Mouse (Mus musculus) kidney, embryonic 15.5 days (tissue): ENCODE data around the gene Fbxo21. TPM values are rescaled to one million over a fixed set of nuclear protein-coding genes. Genes with fewer than 3 reads are reported as not detected.

Source experiments
- ATAC-seq: fragments of 200-750 bp; cut with Nextera tagmentation; replicated peaks from 2 replicates; pipeline ENCODE4 v1.8.0; 2017; ENCODE audit warnings: moderate TSS enrichment; ENCODE audit not compliant: low FRiP score
- H3K27ac ChIP-seq: fragments of 300-500 bp; sonication (generic); 2 replicates; pipeline ENCODE4 v1.5.1; 2015; ENCODE audit warnings: mild to moderate bottlenecking, inconsistent platforms
- H3K27me3 ChIP-seq: fragments of 300-500 bp; sonication (generic); 2 replicates; pipeline ENCODE4 v1.6.1; 2015; ENCODE audit warnings: inconsistent platforms
- H3K36me3 ChIP-seq: fragments of 300-500 bp; sonication (generic); 2 replicates; pipeline ENCODE4 v1.6.1; 2015; ENCODE audit warnings: inconsistent platforms
- H3K4me1 ChIP-seq: fragments of 300-500 bp; sonication (generic); 2 replicates; pipeline ENCODE4 v1.6.1; 2015; ENCODE audit warnings: inconsistent platforms
- H3K4me2 ChIP-seq: fragments of 300-500 bp; sonication (generic); 2 replicates; pipeline ENCODE4 v1.6.1; 2015; ENCODE audit warnings: moderate library complexity, mild to moderate bottlenecking, inconsistent platforms
- H3K4me3 ChIP-seq: fragments of 300-500 bp; sonication (generic); replicated peaks from 2 replicates; pipeline ENCODE4 v1.5.1; 2015; ENCODE audit warnings: mild to moderate bottlenecking, inconsistent platforms
- H3K9ac ChIP-seq: fragments of 300-500 bp; sonication (generic); 2 replicates; pipeline ENCODE4 v1.6.1; 2015; ENCODE audit warnings: mild to moderate bottlenecking, inconsistent platforms
- H3K9me3 ChIP-seq: fragments of 300-500 bp; sonication (generic); replicated peaks from 2 replicates; pipeline ENCODE4 v1.6.1; 2016; ENCODE audit warnings: inconsistent platforms
- WGBS: fragments of 180-500 bp; shearing (Covaris S2); methylation state at CpG from one replicate; pipeline ENCODE4 v1.1.7; 2015; ENCODE audit warnings: mixed read lengths; 5-methylcytosine and 5-hydroxymethylcytosine counted together
- polyA plus RNA-seq: library from polyadenylated mRNA; unstranded; fragments of >200 nt; fragmentation: Nextera tagmentation; extraction: Ambion mirVana; gene quantifications from 2 replicates; pipeline ENCODE4 v1.2.1, GENCODE M21; 2015

Gene Fbxo21
- polyA plus RNA-seq, 1 experiment from 2014 or later = 78.9 TPM

DNA sequence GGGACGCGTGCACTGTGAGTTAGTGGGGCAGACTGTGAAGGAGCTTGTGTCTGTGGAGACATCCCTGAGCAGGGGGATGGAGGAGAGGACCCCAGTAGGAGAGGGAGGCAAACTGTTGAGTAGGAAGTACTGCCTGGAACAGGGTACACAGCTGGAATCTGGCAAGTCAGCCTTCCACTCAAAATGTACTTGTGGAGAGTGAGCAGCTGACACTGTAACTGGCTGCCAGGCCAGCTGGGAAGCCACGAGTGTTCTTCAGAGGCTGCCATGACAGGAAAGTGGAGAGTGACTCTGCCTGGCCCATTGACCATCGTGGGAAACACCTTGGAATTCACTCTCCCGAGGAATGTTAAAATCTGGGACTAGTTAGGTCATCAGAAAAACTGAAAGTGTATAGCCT, 5.4 kb downstream of the Fbxo21 start:
- ATAC-seq = no peak
- Histone ChIP-seq H3K27me3 (no peaks in the 10 kb centered on the region), H3K4me2 (no peak overlapping the region), H3K36me3 (peaks cover 77% of the 10 kb centered on the region), H3K4me3 (no peak overlapping the region), H3K27ac (no peak overlapping the region), H3K4me1 (peaks cover 30% of the 10 kb centered on the region), H3K9me3 (no peaks in the 10 kb centered on the region), H3K9ac (no peak overlapping the region)
- WGBS = 85% methylated on average over 5 of the region's 5 CpGs

DNA sequence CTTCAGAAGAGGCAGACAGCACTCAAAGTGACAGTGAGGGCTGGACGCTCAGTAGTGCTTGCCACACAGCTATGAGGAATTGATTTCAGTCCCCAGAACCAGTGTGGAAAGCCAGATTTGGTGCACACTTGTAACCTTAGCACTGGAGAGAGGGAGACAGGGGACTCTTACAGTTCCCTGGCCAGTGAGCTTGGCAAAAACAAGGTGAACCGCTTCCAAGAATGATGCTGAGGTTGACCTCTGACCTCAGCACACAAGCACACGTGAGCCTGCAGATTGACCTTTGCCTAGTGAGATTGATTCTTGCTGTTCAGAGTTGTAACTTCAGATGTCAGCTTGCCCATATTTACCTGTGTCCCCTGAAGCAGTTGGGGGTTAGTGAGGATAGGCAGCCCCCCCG, 9.8 kb downstream of the Fbxo21 start:
- H3K4me2 ChIP-seq = no peak overlapping the region
- ATAC-seq = no peak
- H3K27ac ChIP-seq = no peak overlapping the region
- H3K9me3 ChIP-seq = no peaks in the 10 kb centered on the region
- no peaks in the 10 kb centered on the region for H3K4me1 ChIP-seq
- 55% methylated on average over 4 of the region's 4 CpGs for WGBS
- no peaks in the 10 kb centered on the region for H3K27me3 ChIP-seq
- H3K4me3 ChIP-seq = no peak overlapping the region
- H3K36me3 ChIP-seq = peaks cover 100% of the 10 kb centered on the region
- no peak overlapping the region for H3K9ac ChIP-seq

DNA sequence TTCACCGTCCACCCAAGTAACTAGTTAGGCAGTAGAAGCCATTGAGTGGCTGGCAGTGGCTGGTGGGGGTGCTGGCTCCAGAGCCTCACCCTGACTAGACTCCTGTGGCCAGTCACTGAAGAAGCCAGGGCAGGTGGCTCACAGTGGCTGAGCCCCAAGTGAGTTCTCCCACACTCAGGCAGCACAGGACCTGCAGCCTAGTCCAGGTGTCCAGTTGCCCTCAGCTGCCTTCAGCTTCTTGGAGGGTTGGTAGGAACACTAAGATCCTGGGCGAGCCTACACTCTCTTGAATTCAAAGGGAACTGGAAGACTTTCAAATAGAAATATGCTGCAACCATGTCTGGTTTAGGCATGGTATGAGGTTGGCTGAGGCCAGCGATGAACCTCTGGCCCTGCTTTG, 11.4 kb downstream of the Fbxo21 start:
- H3K9ac ChIP-seq = no peak overlapping the region
- peaks cover 100% of the 10 kb centered on the region for H3K36me3 ChIP-seq
- H3K4me3 ChIP-seq = no peak overlapping the region
- H3K4me2 ChIP-seq = no peak overlapping the region
- H3K27me3 ChIP-seq = no peaks in the 10 kb centered on the region
- no peak overlapping the region for H3K27ac ChIP-seq
- no peak for ATAC-seq
- 90% methylated on average over 3 of the region's 3 CpGs for WGBS
- no peaks in the 10 kb centered on the region for H3K9me3 ChIP-seq
- H3K4me1 ChIP-seq = no peaks in the 10 kb centered on the region

DNA sequence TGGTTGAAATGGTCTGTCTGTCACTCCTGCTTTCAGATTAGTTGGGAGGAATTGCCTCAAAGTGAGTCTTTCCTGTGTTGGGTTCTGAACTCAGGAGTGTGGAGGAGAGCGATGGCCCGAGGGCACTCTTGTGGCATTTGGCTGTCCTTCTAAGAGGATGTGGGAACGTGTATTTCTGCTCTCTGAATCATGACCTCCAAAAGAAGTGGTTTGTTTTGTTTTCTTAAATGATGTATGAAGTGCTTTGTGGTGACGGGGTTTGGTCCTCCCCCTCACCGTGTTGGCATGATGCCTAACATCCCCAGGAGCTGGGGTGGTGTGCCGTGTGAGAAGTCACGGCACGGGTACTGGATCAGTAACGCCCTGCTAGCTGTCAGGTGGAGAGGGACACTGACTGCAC, 11.8 kb downstream of the Fbxo21 start:
- no peak for ATAC-seq
- H3K36me3 ChIP-seq = peaks cover 100% of the 10 kb centered on the region
- 75% methylated on average over 9 of the region's 9 CpGs for WGBS

DNA sequence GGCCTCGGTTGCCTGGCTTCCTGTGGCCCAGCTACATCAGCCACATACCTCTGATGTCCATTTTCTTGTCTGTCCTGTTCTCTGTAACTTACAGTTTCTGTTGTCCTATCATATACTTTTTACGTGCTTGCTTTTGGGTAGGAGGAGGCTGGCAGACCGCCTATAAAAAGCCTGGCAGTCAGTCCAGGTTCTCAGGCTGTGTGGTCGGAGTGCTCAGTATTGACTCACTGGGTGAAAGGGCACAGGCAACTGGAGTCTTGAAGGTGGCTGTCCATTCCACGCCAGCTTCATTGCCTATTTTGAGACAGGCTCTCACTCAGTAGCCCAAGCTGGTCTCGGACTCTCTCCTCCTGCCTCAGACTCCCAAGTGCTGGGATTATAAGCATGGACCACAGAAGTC, 13.2 kb downstream of the Fbxo21 start:
- 85% methylated on average over 6 of the region's 6 CpGs for WGBS
- peaks cover 100% of the 10 kb centered on the region for H3K36me3 ChIP-seq

More for the DNA sequence above, 11.8 kb downstream of the Fbxo21 start:
- no peak overlapping the region for H3K4me2 ChIP-seq
- no peak overlapping the region for H3K9ac ChIP-seq
- H3K9me3 ChIP-seq = no peaks in the 10 kb centered on the region
- H3K4me1 ChIP-seq = no peaks in the 10 kb centered on the region
- no peak overlapping the region for H3K4me3 ChIP-seq
- H3K27me3 ChIP-seq = no peaks in the 10 kb centered on the region
- H3K27ac ChIP-seq = no peak overlapping the region

DNA sequence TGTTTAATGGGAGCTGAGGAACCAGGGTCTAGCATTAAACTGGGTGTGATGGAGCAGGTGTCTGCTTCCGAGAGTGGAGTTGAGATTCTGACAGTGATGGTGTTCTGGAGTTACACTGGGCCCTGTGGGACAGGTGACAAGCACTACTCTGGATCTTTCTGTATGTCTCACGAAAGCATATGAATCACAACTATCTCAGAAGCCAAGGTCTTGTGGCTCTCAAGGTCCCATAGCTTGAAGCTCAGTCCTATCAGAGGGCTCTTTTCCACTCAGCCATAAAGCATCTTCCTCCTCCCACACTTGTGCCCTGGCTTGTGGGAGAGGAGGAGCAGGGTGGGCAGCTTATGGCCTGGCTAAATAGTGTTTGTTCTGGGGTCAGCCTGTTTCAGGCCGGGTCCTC, 14.4 kb downstream of the Fbxo21 start:
- no peak for ATAC-seq
- no peak overlapping the region for H3K27ac ChIP-seq
- H3K4me3 ChIP-seq = no peak overlapping the region
- no peak overlapping the region for H3K9ac ChIP-seq
- WGBS = 75% methylated on average over 3 of the region's 3 CpGs
- H3K27me3 ChIP-seq = no peaks in the 10 kb centered on the region
- H3K9me3 ChIP-seq = no peaks in the 10 kb centered on the region
- H3K4me2 ChIP-seq = no peak overlapping the region
- peaks cover 100% of the 10 kb centered on the region for H3K36me3 ChIP-seq
- no peaks in the 10 kb centered on the region for H3K4me1 ChIP-seq

More for the DNA sequence above, 13.2 kb downstream of the Fbxo21 start:
- Histone ChIP-seq H3K4me3 (no peak overlapping the region), H3K9ac (no peak overlapping the region), H3K9me3 (no peaks in the 10 kb centered on the region), H3K27me3 (no peaks in the 10 kb centered on the region), H3K4me2 (no peak overlapping the region), H3K27ac (no peak overlapping the region), H3K4me1 (no peaks in the 10 kb centered on the region)
- no peak for ATAC-seq

DNA sequence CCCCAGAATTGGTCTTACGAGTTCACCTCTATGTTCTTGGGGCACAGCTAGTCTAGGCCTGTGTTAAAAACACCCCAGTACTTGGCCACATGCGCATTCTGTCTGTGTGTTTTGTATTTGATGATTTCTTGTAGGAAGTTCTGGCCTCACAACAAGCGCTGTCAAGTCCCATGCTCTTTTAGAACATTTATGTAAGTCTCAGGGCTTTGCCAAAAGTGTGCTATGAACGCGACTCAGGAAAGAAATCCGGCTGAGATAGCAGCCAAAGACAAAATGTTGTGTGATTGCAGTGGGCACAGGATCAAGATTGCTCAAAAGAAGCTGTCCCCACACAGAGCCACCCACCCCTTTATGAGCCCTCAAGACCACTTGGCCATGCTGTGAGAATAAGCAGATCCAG, 17.0 kb downstream of the Fbxo21 start:
- Histone ChIP-seq H3K27me3 (no peaks in the 10 kb centered on the region), H3K27ac (no peak overlapping the region), H3K9ac (no peak overlapping the region), H3K9me3 (no peaks in the 10 kb centered on the region), H3K36me3 (peaks cover 100% of the 10 kb centered on the region), H3K4me2 (no peak overlapping the region), H3K4me3 (no peak overlapping the region), H3K4me1 (no peaks in the 10 kb centered on the region)
- WGBS = 89% methylated on average over 6 of the region's 6 CpGs
- ATAC-seq = no peak

DNA sequence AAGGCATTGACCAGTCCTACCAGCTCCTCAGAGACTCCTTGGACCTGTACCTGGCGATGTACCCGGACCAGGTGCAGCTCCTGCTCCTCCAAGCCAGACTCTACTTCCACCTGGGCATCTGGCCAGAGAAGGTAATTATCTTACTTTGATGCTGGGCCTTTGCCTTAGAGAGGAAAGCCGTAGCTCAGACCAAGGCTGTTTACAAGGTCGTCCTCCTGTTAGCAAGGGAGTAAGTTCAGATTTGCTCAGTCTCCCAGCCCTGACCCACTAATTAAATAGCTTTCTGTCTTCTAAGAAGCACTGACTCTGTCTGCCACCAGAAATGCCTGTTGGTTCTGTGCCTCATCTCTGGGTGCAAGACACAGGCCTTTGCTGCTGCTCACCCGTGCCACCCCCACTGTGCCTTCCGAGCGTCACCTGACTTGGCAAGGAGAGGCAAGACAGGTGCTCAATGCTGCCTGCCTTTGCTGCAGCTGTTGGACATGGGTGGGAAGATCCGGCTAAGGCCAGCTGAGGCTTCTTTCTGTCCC, 18.9 kb downstream of the Fbxo21 start:
- 86% methylated on average over 8 of the region's 8 CpGs for WGBS
- Histone ChIP-seq H3K4me1 (no peaks in the 10 kb centered on the region), H3K4me2 (no peak overlapping the region), H3K4me3 (no peak overlapping the region), H3K9ac (no peak overlapping the region), H3K27ac (no peak overlapping the region), H3K27me3 (no peaks in the 10 kb centered on the region), H3K9me3 (no peaks in the 10 kb centered on the region), H3K36me3 (peaks cover 100% of the 10 kb centered on the region)
- ATAC-seq = no peak

DNA sequence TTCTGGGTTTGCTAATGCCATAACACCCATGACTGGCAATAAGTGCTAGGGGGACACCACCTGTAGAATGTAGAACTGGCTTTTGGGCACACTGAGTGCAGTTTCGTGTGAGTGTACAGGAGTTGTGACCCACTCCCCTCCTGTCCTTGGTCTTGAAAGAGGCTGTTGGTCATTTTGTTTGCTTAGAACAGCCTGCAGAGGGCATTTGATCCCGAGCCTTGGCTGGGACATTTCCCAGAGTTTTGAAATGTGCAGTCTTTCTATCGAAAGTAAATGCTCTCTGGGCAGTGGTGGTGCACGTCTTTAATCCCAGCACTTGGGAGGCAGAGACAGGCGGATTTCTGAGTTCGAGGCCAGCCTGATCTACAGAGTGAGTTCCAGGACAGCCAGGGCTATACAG, 19.4 kb downstream of the Fbxo21 start:
- no peak for ATAC-seq
- Histone ChIP-seq H3K4me2 (no peak overlapping the region), H3K36me3 (peaks cover 100% of the 10 kb centered on the region), H3K27me3 (no peaks in the 10 kb centered on the region), H3K4me3 (no peak overlapping the region), H3K4me1 (no peaks in the 10 kb centered on the region), H3K9me3 (no peaks in the 10 kb centered on the region), H3K27ac (no peak overlapping the region), H3K9ac (no peak overlapping the region)
- WGBS = 86% methylated on average over 6 of the region's 6 CpGs

DNA sequence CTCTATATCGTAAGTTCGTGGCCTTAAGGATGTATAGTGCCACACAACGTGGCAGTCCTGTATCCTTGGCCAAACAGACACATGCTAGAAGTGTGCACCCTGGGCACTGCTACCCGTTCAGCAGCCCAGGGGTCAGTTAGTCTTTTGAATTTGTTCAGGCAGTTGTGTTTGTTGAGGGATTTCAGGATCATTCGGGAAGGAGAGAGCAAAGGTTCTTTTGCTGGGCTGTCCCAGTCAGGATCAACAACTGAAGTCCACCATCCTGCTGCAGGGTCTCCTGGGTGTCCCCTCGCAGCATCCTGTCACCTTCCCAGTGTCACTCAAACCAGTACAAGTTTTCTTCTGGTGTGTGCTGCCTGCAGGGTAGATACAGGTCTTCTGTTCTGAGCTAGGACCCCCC, 20.1 kb downstream of the Fbxo21 start:
- Histone ChIP-seq H3K27me3 (no peaks in the 10 kb centered on the region), H3K4me3 (no peak overlapping the region), H3K4me2 (no peak overlapping the region), H3K27ac (no peak overlapping the region), H3K9me3 (no peaks in the 10 kb centered on the region), H3K36me3 (peaks cover 100% of the 10 kb centered on the region), H3K9ac (no peak overlapping the region), H3K4me1 (no peaks in the 10 kb centered on the region)
- ATAC-seq = no peak
- 92% methylated on average over 6 of the region's 6 CpGs for WGBS

DNA sequence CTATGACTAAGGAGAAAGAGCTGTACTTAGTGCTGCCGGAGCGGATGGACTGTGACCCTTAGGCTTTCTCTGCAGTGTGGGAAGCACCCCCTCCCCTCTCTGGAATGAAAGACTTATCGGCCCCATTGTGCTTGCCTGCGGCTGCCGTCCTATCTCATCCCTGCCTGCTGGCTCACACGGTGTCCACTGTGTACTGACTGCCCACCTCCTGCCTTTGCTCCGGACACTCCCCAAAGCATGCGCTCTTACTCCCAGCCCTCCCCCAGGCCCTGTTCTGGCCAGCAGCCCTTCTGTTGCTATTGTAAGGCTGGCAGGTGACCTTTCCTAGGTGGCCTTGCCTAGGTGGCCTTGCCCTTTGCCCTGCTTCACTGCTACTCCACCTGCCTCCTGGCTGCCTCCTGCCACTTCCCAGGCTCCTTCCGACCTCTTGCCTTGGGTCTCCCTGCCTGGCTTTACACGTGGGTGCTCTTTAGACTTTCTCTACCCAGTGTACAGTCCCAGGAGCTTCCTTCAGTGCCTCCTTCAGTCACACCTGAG, 21.0 kb downstream of the Fbxo21 start:
- peaks cover 100% of the 10 kb centered on the region for H3K36me3 ChIP-seq
- no peaks in the 10 kb centered on the region for H3K27me3 ChIP-seq
- H3K4me1 ChIP-seq = no peaks in the 10 kb centered on the region
- no peaks in the 10 kb centered on the region for H3K9me3 ChIP-seq
- H3K9ac ChIP-seq = no peak overlapping the region
- no peak overlapping the region for H3K4me3 ChIP-seq
- no peak overlapping the region for H3K4me2 ChIP-seq
- no peak overlapping the region for H3K27ac ChIP-seq
- ATAC-seq = no peak
- WGBS = 73% methylated on average over 10 of the region's 10 CpGs

DNA sequence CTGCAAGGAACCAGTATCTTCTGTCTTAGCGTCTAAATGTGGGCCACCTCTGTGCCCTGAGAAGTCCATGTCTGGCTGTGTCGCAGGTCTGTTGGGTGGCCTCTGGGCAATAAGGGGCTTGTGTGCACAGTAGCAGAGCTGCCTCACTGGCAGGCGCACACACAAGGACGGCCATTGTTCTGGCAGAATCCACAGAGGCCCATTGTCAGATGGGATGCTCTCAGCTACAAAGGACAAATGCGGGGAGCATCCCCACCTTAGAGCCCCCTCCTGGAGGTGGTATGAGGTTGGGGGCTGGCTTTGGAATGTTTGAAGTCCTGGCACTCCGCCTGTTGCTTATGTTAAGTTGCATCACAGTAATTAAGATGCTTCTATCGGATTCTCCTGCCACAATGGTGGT, 22.5 kb downstream of the Fbxo21 start:
- H3K9ac ChIP-seq = no peak overlapping the region
- no peak overlapping the region for H3K27ac ChIP-seq
- no peak for ATAC-seq
- no peak overlapping the region for H3K4me2 ChIP-seq
- no peak overlapping the region for H3K4me3 ChIP-seq
- no peaks in the 10 kb centered on the region for H3K4me1 ChIP-seq
- no peaks in the 10 kb centered on the region for H3K9me3 ChIP-seq
- 89% methylated on average over 7 of the region's 7 CpGs for WGBS
- H3K36me3 ChIP-seq = peaks cover 100% of the 10 kb centered on the region
- no peaks in the 10 kb centered on the region for H3K27me3 ChIP-seq

DNA sequence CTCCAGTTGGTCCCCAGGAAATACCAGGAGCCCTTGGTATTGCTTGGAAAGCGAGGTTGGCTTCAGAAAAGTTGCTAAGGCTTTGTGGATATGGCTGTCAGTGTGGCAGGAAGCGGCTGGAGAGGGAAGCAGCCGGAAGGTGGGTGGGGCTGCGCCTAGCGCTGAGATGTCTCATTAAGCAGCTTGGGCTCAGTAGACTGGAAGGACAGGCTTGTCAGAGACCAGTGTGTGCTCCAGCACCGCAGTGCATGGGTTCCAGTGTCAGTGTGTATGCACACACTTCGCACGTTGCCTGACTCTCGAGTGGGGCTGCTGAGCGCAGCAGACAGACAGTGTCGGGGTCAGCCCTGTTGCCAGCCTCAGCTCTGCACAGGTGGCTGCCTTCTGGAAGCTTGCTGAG, 23.1 kb downstream of the Fbxo21 start:
- peaks cover 100% of the 10 kb centered on the region for H3K36me3 ChIP-seq

More for the DNA sequence above, 23.1 kb downstream of the Fbxo21 start:
- Histone ChIP-seq H3K9ac (no peak overlapping the region), H3K4me2 (no peak overlapping the region), H3K9me3 (no peaks in the 10 kb centered on the region), H3K4me3 (no peak overlapping the region), H3K4me1 (no peaks in the 10 kb centered on the region), H3K27me3 (no peaks in the 10 kb centered on the region), H3K27ac (no peak overlapping the region)
- ATAC-seq = no peak
- 81% methylated on average over 11 of the region's 11 CpGs for WGBS
